Mouse (Mus musculus) C2C12 (cell line): Measurements from ENCODE around the gene Rpl41.

Source experiments
- CEBPB ChIP-seq: IDR thresholded peaks from one replicate; pipeline ENCODE4 v1.6.1; 2011; ENCODE audit warnings: low read depth, mild to moderate bottlenecking, control low read depth, moderate library complexity
- CTCF ChIP-seq: IDR thresholded peaks from one replicate; pipeline ENCODE4 v1.5.1; 2011; ENCODE audit not compliant: control insufficient read depth, insufficient read depth, insufficient read length
- USF1 ChIP-seq: IDR thresholded peaks from one replicate; pipeline ENCODE4 v1.6.1; 2011; ENCODE audit warnings: low read depth, mild to moderate bottlenecking, control low read depth, moderate library complexity

DNA sequence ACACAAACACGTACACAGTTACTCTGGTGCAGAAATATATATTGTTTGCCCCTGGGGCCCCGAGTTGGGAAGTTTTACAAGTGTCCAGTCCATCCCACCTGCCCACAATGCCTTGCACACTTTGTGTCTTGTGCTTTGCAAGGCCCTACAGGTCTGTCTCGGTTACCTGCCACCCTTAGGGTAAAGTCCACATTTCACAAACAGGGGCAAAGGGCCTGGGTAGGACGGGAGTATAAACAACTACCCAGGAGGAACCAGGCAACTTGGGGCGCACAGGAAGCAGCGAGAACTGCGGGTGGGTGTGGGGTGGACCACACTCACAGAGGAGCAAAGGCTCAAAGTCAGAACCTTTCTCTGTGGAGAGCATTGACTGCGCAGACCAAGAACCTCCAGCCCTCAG lies 38.6 kb upstream of the Rpl41 start:
- TF ChIP-seq CTCF (no peak), CEBPB (no peak), USF1 (no peak)
